Mouse (Mus musculus) heart, adult 9 months (tissue): ENCODE results near the gene Atxn2l.

Experiments
- DNase-seq, 2 experiments: peaks; one replicate each; pipeline ENCODE4 v3.0.0; 2022; ENCODE audit warnings: low spot score in 2 of 2

The Atxn2l gene

GRCm38 (mm10) chr7:126463004-126463403, 40.2 kb downstream of the Atxn2l start, which contains the start of gene Atp2a1:
Gene Atp2a1 (minus strand): TSS chr7:126463108.
- DNase-seq, result no peak

GRCm38 (mm10) chr7:126461626-126462025, 41.6 kb downstream of the Atxn2l start:
- DNase-seq, result no peak

DNA sequence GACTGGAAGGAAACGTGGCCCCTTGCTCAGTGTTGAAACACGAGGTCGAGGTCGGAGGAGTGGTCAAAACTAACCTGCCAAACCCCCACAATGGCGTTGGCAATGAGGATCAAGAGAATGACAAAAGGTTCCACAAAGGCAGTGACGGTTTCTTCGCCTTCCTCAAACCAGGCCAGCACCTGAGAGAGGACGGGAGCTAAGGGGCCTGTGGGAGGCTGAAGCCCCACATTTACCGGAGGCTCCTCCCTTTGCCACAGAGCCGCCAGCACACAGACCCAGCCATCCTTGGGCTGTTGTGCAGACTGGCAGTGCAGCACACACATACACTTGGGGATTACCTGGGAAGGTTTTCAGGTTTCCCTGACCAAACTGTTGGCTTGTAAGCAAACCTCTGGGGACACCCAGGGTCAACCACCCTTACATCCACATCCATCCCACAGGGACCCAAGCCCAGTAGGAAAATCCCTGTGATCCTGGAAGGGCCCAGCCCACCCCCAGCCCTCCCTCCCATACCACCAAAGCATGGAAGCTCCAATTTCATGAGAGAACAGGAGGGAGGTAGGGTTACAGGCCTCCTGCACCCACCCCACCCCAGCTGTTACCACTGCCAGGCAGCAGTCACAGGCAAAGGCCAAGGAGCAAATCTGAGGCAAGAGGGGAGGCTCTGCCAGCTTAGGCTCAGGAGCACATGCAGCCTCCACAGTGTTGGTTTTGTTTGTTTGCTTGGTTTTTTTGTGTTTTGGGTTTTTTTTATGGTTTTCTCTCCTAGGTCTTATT, 42.4 kb downstream of the Atxn2l start:
- no peak for DNase-seq

- no peak for DNase-seq
Observed at GRCm38 (mm10) chr7:126458844-126459618, 44.2 kb downstream of the Atxn2l start.

- DNase-seq, result no peak
Observed at GRCm38 (mm10) chr7:126458225-126458624, 45.0 kb downstream of the Atxn2l start.

DNA sequence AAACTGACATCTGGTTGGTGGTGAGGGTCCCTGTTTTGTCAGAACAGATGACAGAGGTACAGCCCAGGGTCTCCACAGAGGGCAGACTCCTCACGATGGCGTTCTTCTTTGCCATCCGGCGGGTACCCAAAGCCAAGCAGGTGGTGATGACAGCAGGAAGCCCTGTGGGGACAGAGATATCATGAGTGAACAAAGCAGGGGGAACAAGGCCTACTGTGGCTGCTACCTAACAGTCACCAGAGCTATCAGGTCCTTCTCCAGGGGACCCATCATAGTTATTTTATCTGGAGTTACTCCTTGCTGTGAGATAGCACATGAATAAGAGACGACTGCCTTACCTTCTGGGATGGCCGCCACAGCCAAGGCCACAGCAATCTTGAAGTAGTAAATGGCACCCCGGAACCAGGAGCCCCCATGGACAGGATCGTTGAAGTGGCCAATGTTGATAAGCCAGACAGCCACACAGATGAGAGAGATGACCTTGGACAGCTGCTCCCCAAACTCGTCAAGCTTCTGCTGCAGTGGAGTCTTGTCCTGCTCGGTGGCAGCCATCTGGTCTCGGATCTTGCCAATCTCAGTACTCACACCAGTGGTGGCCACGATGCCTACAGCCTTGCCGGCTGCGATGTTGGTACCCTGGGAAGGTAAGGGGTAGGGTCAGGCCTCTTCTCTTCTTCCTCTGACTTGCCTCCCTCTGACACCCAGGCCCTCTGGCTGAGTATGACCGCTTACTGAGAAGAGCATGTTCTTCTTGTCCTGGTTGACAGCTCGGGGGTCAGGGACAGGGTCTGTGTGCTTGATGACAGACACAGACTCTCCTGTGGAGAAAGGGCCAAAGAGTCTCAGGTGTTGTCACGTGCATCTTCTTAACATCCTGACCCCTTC, 46.6 kb downstream of the Atxn2l start:
- DNase-seq, result no peak

- DNase-seq, result no peak
Observed at GRCm38 (mm10) chr7:126455242-126455641, 48.0 kb downstream of the Atxn2l start.

DNA sequence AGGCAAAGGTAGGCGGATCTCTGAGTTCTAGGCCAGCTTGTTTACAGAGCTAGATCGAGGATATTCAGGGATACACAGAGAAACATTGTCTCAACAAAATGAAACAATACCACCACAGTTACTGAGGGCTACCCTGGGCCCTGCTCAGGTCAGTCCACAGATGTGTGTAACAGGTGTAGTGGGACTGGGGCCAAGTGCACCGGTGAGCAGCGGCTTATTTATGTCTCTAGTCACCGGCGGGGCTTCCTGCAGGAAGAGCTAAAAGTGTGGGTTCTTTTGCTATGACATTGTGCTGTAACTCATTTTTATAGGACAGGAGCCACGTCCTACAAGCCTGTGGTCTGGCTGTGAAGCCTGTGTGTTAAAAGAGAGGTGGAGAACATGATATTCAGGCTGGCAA, 49.4 kb downstream of the Atxn2l start:
- no peak for DNase-seq

- DNase-seq, result no peak
Observed at GRCm38 (mm10) chr7:126452244-126452643, 51.0 kb downstream of the Atxn2l start.

DNA sequence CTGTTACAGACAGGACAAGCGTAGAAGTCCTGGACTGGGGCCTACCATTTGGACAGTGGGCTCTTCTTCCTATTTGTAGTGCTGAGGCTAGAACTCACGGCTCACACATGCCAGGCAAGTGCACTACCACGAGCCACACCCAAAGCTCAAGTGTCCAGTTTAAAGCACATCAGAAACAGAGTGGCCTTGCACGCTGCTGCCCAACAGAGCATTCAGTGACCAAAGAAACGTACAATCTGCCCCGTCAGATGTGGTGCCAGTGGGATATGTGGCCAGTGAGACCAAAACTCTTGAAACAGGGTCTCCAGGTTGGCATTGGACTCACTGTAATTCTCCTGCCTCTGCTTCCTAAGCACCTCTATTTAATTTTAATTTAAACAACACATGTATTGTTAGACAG, 52.6 kb downstream of the Atxn2l start:
- no peak for DNase-seq

DNA sequence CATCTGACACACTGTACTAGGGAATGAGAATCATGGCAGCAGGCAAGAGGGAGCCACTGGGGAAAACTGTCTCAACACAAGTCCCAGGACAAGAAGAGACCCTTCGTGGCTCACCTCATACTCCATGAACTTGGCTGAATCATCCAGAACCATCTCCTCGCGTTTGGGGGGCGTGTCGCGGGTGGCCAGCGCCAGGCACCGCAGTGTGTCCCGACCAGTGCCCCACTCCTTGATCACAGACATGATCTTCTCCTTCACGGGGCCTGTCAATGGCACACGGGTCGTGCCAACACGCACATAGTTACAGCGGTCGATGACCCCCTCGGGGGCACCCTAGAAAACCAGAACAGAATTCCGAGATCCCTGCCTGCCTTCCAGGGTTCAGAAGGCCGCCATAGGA, 53.2 kb downstream of the Atxn2l start:
- no peak for DNase-seq

DNA sequence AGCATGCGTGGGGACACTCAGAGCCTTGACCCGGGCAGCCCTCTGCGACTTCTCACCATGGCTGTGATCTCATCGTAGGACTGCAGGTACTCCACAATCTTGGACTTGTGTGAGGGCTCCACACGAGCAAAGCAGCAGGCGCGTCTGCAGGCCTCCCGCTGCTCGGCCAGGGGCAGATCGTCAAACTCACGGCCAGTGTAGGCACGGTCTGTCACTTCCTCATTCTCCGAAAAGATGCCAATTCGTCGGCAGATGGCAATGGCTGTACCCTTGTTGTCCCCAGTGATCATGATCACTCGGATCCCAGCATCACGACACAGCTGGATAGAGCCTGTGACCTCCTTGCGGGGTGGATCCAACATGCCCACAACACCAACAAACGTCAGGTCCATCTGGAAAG, 54.8 kb downstream of the Atxn2l start:
- no peak for DNase-seq

- DNase-seq, result no peak
Observed at GRCm38 (mm10) chr7:126446217-126446616, 57.0 kb downstream of the Atxn2l start.

DNA sequence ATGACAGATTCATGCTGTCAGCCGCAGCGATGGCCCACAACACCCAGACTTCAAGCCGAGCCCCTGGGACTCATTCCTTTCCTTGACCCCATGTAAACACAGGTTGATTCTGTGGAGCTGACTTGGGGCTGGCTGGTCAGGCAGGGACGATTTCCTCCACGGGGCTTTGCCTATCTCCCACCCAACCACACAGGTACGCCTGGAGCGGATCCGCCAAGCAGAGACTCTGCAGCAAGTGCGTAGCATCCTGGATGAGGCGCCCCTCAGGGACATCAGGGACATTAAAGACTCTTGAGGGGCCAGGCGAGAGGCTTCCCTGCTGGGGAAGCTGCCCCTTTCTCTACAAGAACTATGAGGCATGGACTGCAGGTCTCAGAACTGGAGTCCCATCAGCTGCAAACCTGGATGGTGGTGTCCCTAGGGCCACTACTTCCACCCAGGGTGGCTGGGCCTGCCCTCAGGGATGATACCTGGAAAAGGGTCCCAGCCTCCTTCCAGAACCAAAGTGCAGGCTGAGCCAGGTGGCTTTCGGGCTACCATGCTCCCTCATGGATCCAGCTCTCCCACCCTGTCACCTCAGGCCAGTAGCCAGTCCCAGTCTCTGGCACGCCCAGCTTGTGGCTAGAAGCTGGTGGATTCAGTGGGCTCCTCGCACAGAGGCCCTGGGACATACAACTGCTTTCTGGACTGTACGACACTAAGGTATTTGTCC, 58.0 kb downstream of the Atxn2l start:
- no peak for DNase-seq

GRCm38 (mm10) chr7:126444536-126444935, 58.7 kb downstream of the Atxn2l start:
- DNase-seq, result no peak

- no peak for DNase-seq
Observed at GRCm38 (mm10) chr7:126443997-126444396, 59.2 kb downstream of the Atxn2l start.
